Mouse (Mus musculus): ENCODE results near the gene Phkb. TPM values are rescaled to one million over a fixed set of nuclear protein-coding genes. Genes with fewer than 3 reads are reported as not detected.

Phkb gene
- polyA plus RNA-seq, 1 experiment from 2014 or later = 42.0 TPM

- Histone ChIP-seq H3K27ac (replicated peaks) (no peak overlapping the region), H3K9me3 (replicated peaks) (no peaks in the 10 kb centered on the region), H3K4me1 (no peaks in the 10 kb centered on the region), H3K36me3 (no peaks in the 10 kb centered on the region), H3K4me3 (no peak overlapping the region), H3K27me3 (ENCODE audit: low read depth, poor library complexity, severe bottlenecking) (no peaks in the 10 kb centered on the region)
- no peak for DNase-seq (ENCODE audit: low spot score)
- 95% methylated on average over 1 of the region's 1 CpGs for WGBS
Observed at GRCm38 (mm10) chr8:85992911-85993310, 152.2 kb downstream of the Phkb start.

- DNase-seq (ENCODE audit: low spot score) = no peak
- Histone ChIP-seq H3K4me1 (no peaks in the 10 kb centered on the region), H3K27me3 (ENCODE audit: low read depth, poor library complexity, severe bottlenecking) (no peaks in the 10 kb centered on the region), H3K27ac (replicated peaks) (no peak overlapping the region), H3K9me3 (replicated peaks) (no peaks in the 10 kb centered on the region), H3K36me3 (no peaks in the 10 kb centered on the region), H3K4me3 (no peak overlapping the region)
- 97% methylated on average over 1 of the region's 1 CpGs for WGBS
Observed at GRCm38 (mm10) chr8:85993661-85994060, 152.9 kb downstream of the Phkb start.

DNA sequence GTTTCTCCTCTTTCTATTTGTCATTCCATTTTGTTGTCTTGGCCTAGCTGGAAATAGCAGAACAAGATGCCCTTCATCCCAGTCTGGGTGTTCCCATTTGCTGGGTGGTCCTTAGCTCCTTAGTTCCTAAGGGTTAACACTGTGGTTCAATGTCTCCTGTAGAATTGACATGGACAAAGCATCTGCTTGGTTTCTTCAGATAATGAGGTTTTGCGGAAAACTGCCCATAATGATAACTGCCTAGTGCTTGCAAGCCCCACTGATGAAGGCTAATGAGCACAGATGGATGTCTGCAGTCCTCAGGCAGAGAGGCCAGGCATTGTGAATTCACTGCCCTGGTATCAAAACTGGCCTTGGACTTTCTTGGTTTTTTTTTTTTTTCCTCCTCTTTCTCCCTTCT, 155.2 kb downstream of the Phkb start:
- DNase-seq (ENCODE audit: low spot score) = no peak
- no peaks in the 10 kb centered on the region for H3K27me3 ChIP-seq (ENCODE audit: low read depth, poor library complexity, severe bottlenecking)
- 91% methylated on average over 1 of the region's 1 CpGs for WGBS
- no peaks in the 10 kb centered on the region for H3K9me3 ChIP-seq (replicated peaks)
- no peak overlapping the region for H3K27ac ChIP-seq (replicated peaks)
- no peaks in the 10 kb centered on the region for H3K4me1 ChIP-seq
- H3K4me3 ChIP-seq = no peak overlapping the region
- no peaks in the 10 kb centered on the region for H3K36me3 ChIP-seq

- Histone ChIP-seq H3K27ac (replicated peaks) (no peak overlapping the region), H3K36me3 (no peaks in the 10 kb centered on the region), H3K4me1 (0 out of 2 replicates have a peak, but pooled peaks cover 2% of the 10 kb centered on the region), H3K9me3 (replicated peaks) (no peaks in the 10 kb centered on the region), H3K27me3 (ENCODE audit: low read depth, poor library complexity, severe bottlenecking) (no peaks in the 10 kb centered on the region), H3K4me3 (no peak overlapping the region)
- DNase-seq (ENCODE audit: low spot score) = no peak
Observed at GRCm38 (mm10) chr8:86006485-86006884, 165.7 kb downstream of the Phkb start.

DNA sequence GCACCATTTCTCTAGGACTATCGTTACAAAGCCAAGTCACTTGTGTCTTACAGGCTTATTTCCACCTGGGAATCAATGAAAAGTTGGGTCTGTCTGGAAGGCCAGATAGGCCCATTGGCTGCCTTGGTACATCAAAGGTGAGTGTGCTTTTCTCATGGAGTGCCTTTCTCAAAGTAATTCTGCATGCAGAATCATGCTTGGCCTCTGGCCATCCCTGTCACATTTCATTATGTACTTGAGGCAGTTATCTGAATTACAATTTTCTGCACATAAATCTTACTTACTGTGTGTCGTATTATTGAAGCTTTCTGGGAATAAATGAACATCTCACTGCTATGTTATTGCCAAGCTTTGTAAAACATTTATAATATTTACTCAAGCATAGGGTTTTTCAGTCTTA, 176.0 kb downstream of the Phkb start:
- Histone ChIP-seq H3K4me3 (no peak overlapping the region), H3K27ac (replicated peaks) (no peak overlapping the region), H3K4me1 (no peaks in the 10 kb centered on the region), H3K27me3 (ENCODE audit: low read depth, poor library complexity, severe bottlenecking) (no peaks in the 10 kb centered on the region), H3K36me3 (no peaks in the 10 kb centered on the region), H3K9me3 (replicated peaks) (no peaks in the 10 kb centered on the region)
- no peak for DNase-seq (ENCODE audit: low spot score)
- 97% methylated on average over 2 of the region's 2 CpGs for WGBS

DNA sequence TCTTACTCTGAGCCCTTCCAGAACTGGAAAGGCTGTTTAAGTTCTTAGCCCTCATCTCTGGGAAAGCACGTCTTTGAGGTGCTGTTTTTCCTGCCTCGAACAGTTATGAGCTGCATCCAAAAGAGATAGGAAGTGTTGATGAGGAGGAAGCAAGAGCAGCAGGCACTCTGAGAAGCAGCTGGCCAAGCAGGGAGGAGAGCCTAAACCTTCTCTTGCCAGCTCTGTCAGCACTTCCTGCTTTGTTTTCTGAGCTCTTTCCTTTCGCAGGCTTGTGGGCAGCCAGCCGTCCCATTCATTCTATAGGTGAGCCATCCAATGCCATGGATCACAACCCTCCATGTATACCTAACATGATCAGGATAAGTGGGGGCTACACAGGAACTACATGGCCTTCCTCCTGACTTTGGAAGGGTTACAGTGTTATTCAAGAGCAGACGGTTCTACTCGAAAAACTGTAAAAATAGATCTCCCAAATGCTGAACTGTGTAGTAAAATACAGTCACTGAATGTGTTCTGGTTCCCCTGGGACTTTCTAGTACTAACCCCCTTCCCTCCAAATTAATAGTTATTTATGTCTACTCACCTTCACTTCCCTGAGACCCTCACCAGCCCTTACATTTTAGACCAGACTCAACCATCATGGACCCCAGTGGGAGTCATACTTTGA, 188.0 kb downstream of the Phkb start:
- no peaks in the 10 kb centered on the region for H3K27me3 ChIP-seq (ENCODE audit: low read depth, poor library complexity, severe bottlenecking)
- no peaks in the 10 kb centered on the region for H3K9me3 ChIP-seq (replicated peaks)
- no peak for DNase-seq (ENCODE audit: low spot score)
- H3K27ac ChIP-seq (replicated peaks) = no peak overlapping the region
- 86% methylated on average over 6 of the region's 6 CpGs for WGBS
- H3K4me3 ChIP-seq = no peak overlapping the region
- H3K4me1 ChIP-seq = no peaks in the 10 kb centered on the region
- peaks cover 14% of the 10 kb centered on the region for H3K36me3 ChIP-seq

GRCm38 (mm10) chr8:86029451-86029850, 188.7 kb downstream of the Phkb start:
- Histone ChIP-seq H3K4me1 (no peaks in the 10 kb centered on the region), H3K9me3 (replicated peaks) (no peaks in the 10 kb centered on the region), H3K4me3 (no peak overlapping the region), H3K27ac (replicated peaks) (no peak overlapping the region), H3K27me3 (ENCODE audit: low read depth, poor library complexity, severe bottlenecking) (no peaks in the 10 kb centered on the region), H3K36me3 (peaks cover 14% of the 10 kb centered on the region)
- no peak for DNase-seq (ENCODE audit: low spot score)
- 95% methylated on average over 7 of the region's 7 CpGs for WGBS

DNA sequence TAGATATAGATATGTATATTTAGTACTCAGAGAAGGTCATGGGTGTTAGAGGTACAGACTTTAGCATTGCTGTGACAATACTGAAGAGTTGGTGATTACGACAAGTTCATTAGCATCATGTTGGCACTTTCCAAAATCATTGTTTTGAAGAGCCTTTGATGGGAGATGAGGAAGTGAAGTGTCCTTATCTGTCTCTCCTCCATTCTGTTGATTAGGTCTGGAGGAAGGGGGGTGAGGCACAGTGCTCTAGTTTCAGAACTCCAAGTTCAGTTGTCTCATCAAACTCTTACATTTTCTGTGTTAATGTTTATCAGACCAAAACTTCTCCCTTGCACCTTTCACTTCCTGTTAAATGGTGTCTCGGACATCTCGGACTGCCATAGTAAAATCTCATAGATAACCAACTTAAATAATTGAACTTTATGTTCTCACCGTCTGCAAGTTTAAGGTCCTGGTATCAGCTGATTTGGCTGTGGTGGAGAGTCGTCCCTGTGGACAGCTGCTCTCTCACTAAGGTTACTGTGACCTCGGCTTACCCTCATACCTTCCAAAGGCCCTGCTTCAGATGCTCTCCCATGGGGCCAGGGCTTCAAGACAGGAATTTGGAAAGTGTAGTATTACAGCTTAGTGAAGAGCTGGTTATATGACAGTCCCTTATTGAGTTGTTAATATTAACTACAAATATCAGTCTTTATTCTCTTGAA, 194.1 kb downstream of the Phkb start:
- 89% methylated on average over 6 of the region's 6 CpGs for WGBS
- Histone ChIP-seq H3K4me3 (no peak overlapping the region), H3K36me3 (peaks cover 18% of the 10 kb centered on the region), H3K27ac (replicated peaks) (no peak overlapping the region), H3K27me3 (ENCODE audit: low read depth, poor library complexity, severe bottlenecking) (no peaks in the 10 kb centered on the region), H3K9me3 (replicated peaks) (no peaks in the 10 kb centered on the region), H3K4me1 (no peaks in the 10 kb centered on the region)
- DNase-seq (ENCODE audit: low spot score) = no peak

GRCm38 (mm10) chr8:86035371-86035770, 194.6 kb downstream of the Phkb start:
- peaks cover 16% of the 10 kb centered on the region for H3K36me3 ChIP-seq
- H3K27ac ChIP-seq (replicated peaks) = no peak overlapping the region
- H3K4me3 ChIP-seq = no peak overlapping the region
- 85% methylated on average over 4 of the region's 4 CpGs for WGBS
- no peak for DNase-seq (ENCODE audit: low spot score)
- no peaks in the 10 kb centered on the region for H3K4me1 ChIP-seq
- H3K27me3 ChIP-seq (ENCODE audit: low read depth, poor library complexity, severe bottlenecking) = no peaks in the 10 kb centered on the region
- no peaks in the 10 kb centered on the region for H3K9me3 ChIP-seq (replicated peaks)

- DNase-seq (ENCODE audit: low spot score) = no peak
- Histone ChIP-seq H3K4me1 (peaks cover 4% of the 10 kb centered on the region; the same call in 1 of the 2 replicates), H3K4me3 (no peak overlapping the region), H3K9me3 (replicated peaks) (no peaks in the 10 kb centered on the region), H3K36me3 (peaks cover 7% of the 10 kb centered on the region; the same call in 1 of the 2 replicates), H3K27ac (replicated peaks) (no peak overlapping the region), H3K27me3 (ENCODE audit: low read depth, poor library complexity, severe bottlenecking) (no peaks in the 10 kb centered on the region)
- 81% methylated on average over 3 of the region's 3 CpGs for WGBS
Observed at GRCm38 (mm10) chr8:86038462-86038861, 197.7 kb downstream of the Phkb start.

- no peak for DNase-seq (ENCODE audit: low spot score)
- 38% methylated on average over 2 of the region's 2 CpGs for WGBS
- peaks cover 7% of the 10 kb centered on the region; the same call in 1 of the 2 replicates for H3K36me3 ChIP-seq
- H3K4me1 ChIP-seq = peaks cover 4% of the 10 kb centered on the region; the same call in 1 of the 2 replicates
- H3K27me3 ChIP-seq (ENCODE audit: low read depth, poor library complexity, severe bottlenecking) = no peaks in the 10 kb centered on the region
- H3K9me3 ChIP-seq (replicated peaks) = no peaks in the 10 kb centered on the region
- H3K4me3 ChIP-seq = no peak overlapping the region
- no peak overlapping the region for H3K27ac ChIP-seq (replicated peaks)
Observed at GRCm38 (mm10) chr8:86042049-86042448, 201.3 kb downstream of the Phkb start.

- H3K4me1 ChIP-seq = no peaks in the 10 kb centered on the region
- no peak overlapping the region for H3K27ac ChIP-seq (replicated peaks)
- no peaks in the 10 kb centered on the region for H3K9me3 ChIP-seq (replicated peaks)
- peaks cover 6% of the 10 kb centered on the region; the same call in 1 of the 2 replicates for H3K36me3 ChIP-seq
- WGBS = 87% methylated on average over 3 of the region's 3 CpGs
- H3K27me3 ChIP-seq (ENCODE audit: low read depth, poor library complexity, severe bottlenecking) = no peaks in the 10 kb centered on the region
- no peak for DNase-seq (ENCODE audit: low spot score)
- H3K4me3 ChIP-seq = no peak overlapping the region
Observed at GRCm38 (mm10) chr8:86050882-86051281, 210.1 kb downstream of the Phkb start.

DNA sequence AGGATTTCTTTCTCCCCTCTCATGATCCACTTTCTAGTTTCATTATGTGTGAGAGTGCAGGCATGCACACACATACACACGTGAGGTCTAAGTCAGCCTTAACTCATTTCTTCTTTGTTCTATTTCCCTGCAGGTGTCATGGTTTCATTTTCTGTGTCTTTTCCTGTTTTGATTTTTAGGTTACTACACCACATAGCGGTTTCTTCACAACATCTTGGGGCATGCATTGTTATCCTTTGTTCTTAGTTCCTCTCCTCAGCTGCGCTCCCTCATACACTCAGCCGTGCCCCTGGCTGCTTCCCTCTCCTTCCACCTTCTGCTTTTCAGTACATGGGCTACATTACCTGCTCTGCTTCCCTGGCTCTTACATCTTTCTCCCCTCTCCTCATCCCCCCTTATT, 211.2 kb downstream of the Phkb start:
- Histone ChIP-seq H3K9me3 (replicated peaks) (no peaks in the 10 kb centered on the region), H3K27ac (replicated peaks) (no peak overlapping the region), H3K4me3 (no peak overlapping the region), H3K36me3 (peaks cover 13% of the 10 kb centered on the region), H3K27me3 (ENCODE audit: low read depth, poor library complexity, severe bottlenecking) (no peaks in the 10 kb centered on the region), H3K4me1 (no peaks in the 10 kb centered on the region)
- 86% methylated on average over 4 of the region's 4 CpGs for WGBS
- no peak for DNase-seq (ENCODE audit: low spot score)
